Mouse (Mus musculus): ENCODE data around the gene Clcn7. TPM values are rescaled to one million over a fixed set of nuclear protein-coding genes. Genes with fewer than 3 reads are reported as not detected.

Clcn7 gene
- 41.4 and 45.7 TPM in 2 replicates for polyA plus RNA-seq (2012; rRNA removed)

GRCm38 (mm10) chr17:25133275-25133698, at the start of gene Clcn7:
Gene Clcn7 (plus strand): TSS chr17:25133391.
- TF ChIP-seq POLR2A (IDR thresholded peaks at IDR 0.05; ENCODE audit: borderline replicate concordance, extremely low read depth, insufficient read depth, insufficient read length, poor library complexity, severe bottlenecking) (peak; percentile 58; the same call in 1 of the 2 replicates), CTCF (IDR thresholded peaks at IDR 0.05; ENCODE audit: borderline replicate concordance, extremely low read depth, insufficient read depth, insufficient read length) (no peak)
- DNase-seq (ENCODE audit: low read depth), result peak; percentile 97

GRCm38 (mm10) chr17:25083444-25083931, 49.7 kb upstream of the Clcn7 start, which contains the start of gene Tmem204:
Gene Tmem204 (minus strand): TSS chr17:25083591.
- TF ChIP-seq POLR2A (IDR thresholded peaks at IDR 0.05; ENCODE audit: borderline replicate concordance, extremely low read depth, insufficient read depth, insufficient read length, poor library complexity, severe bottlenecking), result no peak
- TF ChIP-seq CTCF (IDR thresholded peaks at IDR 0.05; ENCODE audit: borderline replicate concordance, extremely low read depth, insufficient read depth, insufficient read length), result peak; percentile 24; the same call in 1 of the 2 replicates
- peak; percentile 41 for DNase-seq (ENCODE audit: low read depth)

- TF ChIP-seq CTCF (IDR thresholded peaks at IDR 0.05; ENCODE audit: borderline replicate concordance, extremely low read depth, insufficient read depth, insufficient read length), result no peak
- TF ChIP-seq POLR2A (IDR thresholded peaks at IDR 0.05; ENCODE audit: borderline replicate concordance, extremely low read depth, insufficient read depth, insufficient read length, poor library complexity, severe bottlenecking), result no peak
- no peak for DNase-seq (ENCODE audit: low read depth)
Observed at GRCm38 (mm10) chr17:25084835-25085385, 48.3 kb upstream of the Clcn7 start.

GRCm38 (mm10) chr17:25086724-25087123, 46.5 kb upstream of the Clcn7 start:
- no peak for DNase-seq (ENCODE audit: low read depth)
- TF ChIP-seq POLR2A (IDR thresholded peaks at IDR 0.05; ENCODE audit: borderline replicate concordance, extremely low read depth, insufficient read depth, insufficient read length, poor library complexity, severe bottlenecking), result no peak
- no peak for TF ChIP-seq CTCF (IDR thresholded peaks at IDR 0.05; ENCODE audit: borderline replicate concordance, extremely low read depth, insufficient read depth, insufficient read length)

GRCm38 (mm10) chr17:25089158-25089557, 44.0 kb upstream of the Clcn7 start:
- TF ChIP-seq CTCF (IDR thresholded peaks at IDR 0.05; ENCODE audit: borderline replicate concordance, extremely low read depth, insufficient read depth, insufficient read length) (no peak), POLR2A (IDR thresholded peaks at IDR 0.05; ENCODE audit: borderline replicate concordance, extremely low read depth, insufficient read depth, insufficient read length, poor library complexity, severe bottlenecking) (no peak)
- no peak for DNase-seq (ENCODE audit: low read depth)

GRCm38 (mm10) chr17:25090450-25090849, 42.7 kb upstream of the Clcn7 start:
- DNase-seq (ENCODE audit: low read depth), result no peak
- TF ChIP-seq CTCF (IDR thresholded peaks at IDR 0.05; ENCODE audit: borderline replicate concordance, extremely low read depth, insufficient read depth, insufficient read length), result no peak
- no peak for TF ChIP-seq POLR2A (IDR thresholded peaks at IDR 0.05; ENCODE audit: borderline replicate concordance, extremely low read depth, insufficient read depth, insufficient read length, poor library complexity, severe bottlenecking)

- TF ChIP-seq POLR2A (IDR thresholded peaks at IDR 0.05; ENCODE audit: borderline replicate concordance, extremely low read depth, insufficient read depth, insufficient read length, poor library complexity, severe bottlenecking), result no peak
- no peak for TF ChIP-seq CTCF (IDR thresholded peaks at IDR 0.05; ENCODE audit: borderline replicate concordance, extremely low read depth, insufficient read depth, insufficient read length)
- no peak for DNase-seq (ENCODE audit: low read depth)
Observed at GRCm38 (mm10) chr17:25096221-25096620, 37.0 kb upstream of the Clcn7 start.

- no peak for DNase-seq (ENCODE audit: low read depth)
- no peak for TF ChIP-seq POLR2A (IDR thresholded peaks at IDR 0.05; ENCODE audit: borderline replicate concordance, extremely low read depth, insufficient read depth, insufficient read length, poor library complexity, severe bottlenecking)
- TF ChIP-seq CTCF (IDR thresholded peaks at IDR 0.05; ENCODE audit: borderline replicate concordance, extremely low read depth, insufficient read depth, insufficient read length), result no peak
Observed at GRCm38 (mm10) chr17:25100052-25100451, 33.1 kb upstream of the Clcn7 start.

- TF ChIP-seq POLR2A (IDR thresholded peaks at IDR 0.05; ENCODE audit: borderline replicate concordance, extremely low read depth, insufficient read depth, insufficient read length, poor library complexity, severe bottlenecking) (no peak), CTCF (IDR thresholded peaks at IDR 0.05; ENCODE audit: borderline replicate concordance, extremely low read depth, insufficient read depth, insufficient read length) (no peak)
- DNase-seq (ENCODE audit: low read depth), result no peak
Observed at GRCm38 (mm10) chr17:25101338-25101737, 31.9 kb upstream of the Clcn7 start.

GRCm38 (mm10) chr17:25107786-25108185, 25.4 kb upstream of the Clcn7 start:
- TF ChIP-seq CTCF (IDR thresholded peaks at IDR 0.05; ENCODE audit: borderline replicate concordance, extremely low read depth, insufficient read depth, insufficient read length), result no peak
- no peak for TF ChIP-seq POLR2A (IDR thresholded peaks at IDR 0.05; ENCODE audit: borderline replicate concordance, extremely low read depth, insufficient read depth, insufficient read length, poor library complexity, severe bottlenecking)
- no peak for DNase-seq (ENCODE audit: low read depth)

- DNase-seq (ENCODE audit: low read depth), result peak; percentile 22
- peak; percentile 60; the same call in 1 of the 2 replicates for TF ChIP-seq CTCF (IDR thresholded peaks at IDR 0.05; ENCODE audit: borderline replicate concordance, extremely low read depth, insufficient read depth, insufficient read length)
- TF ChIP-seq POLR2A (IDR thresholded peaks at IDR 0.05; ENCODE audit: borderline replicate concordance, extremely low read depth, insufficient read depth, insufficient read length, poor library complexity, severe bottlenecking), result no peak
Observed at GRCm38 (mm10) chr17:25109578-25109977, 23.6 kb upstream of the Clcn7 start.

- TF ChIP-seq CTCF (IDR thresholded peaks at IDR 0.05; ENCODE audit: borderline replicate concordance, extremely low read depth, insufficient read depth, insufficient read length), result no peak
- no peak for TF ChIP-seq POLR2A (IDR thresholded peaks at IDR 0.05; ENCODE audit: borderline replicate concordance, extremely low read depth, insufficient read depth, insufficient read length, poor library complexity, severe bottlenecking)
- DNase-seq (ENCODE audit: low read depth), result no peak
Observed at GRCm38 (mm10) chr17:25110590-25110989, 22.6 kb upstream of the Clcn7 start.
